Mouse (Mus musculus): ENCODE measurements around the gene Syne1. TPM values are rescaled to one million over a fixed set of nuclear protein-coding genes. Genes with fewer than 3 reads are reported as not detected.

The Syne1 gene
- polyA plus RNA-seq, 1 experiment from 2014 or later: 13.3 TPM

GRCm38 (mm10) chr10:5547769-5548168 lies 3.5 kb downstream of the Syne1 start:
- Histone ChIP-seq H3K4me2 (ENCODE audit: low read length) (no peak overlapping the region), H3K27ac (ENCODE audit: low read depth) (no peak overlapping the region), H3K4me3 (ENCODE audit: low read depth, low read length) (no peak overlapping the region), H3K4me1 (replicated peaks; ENCODE audit: control insufficient read depth, insufficient read depth, low read length) (peaks cover 4% of the 10 kb centered on the region; the same call in 1 of the 2 replicates), H3K27me3 (replicated peaks; ENCODE audit: control insufficient read depth, insufficient read depth, low read length) (no peaks in the 10 kb centered on the region), H3K36me3 (ENCODE audit: control insufficient read depth, insufficient read depth, low read length) (no peaks in the 10 kb centered on the region), H3K9me3 (ENCODE audit: control insufficient read depth, low read length) (no peaks in the 10 kb centered on the region), H3K9ac (ENCODE audit: low read length) (no peak overlapping the region)
- DNase-seq (ENCODE audit: low spot score) (no peak), ATAC-seq (replicated peaks; ENCODE audit: low FRiP score, low TSS enrichment, low read depth) (no peak)
- WGBS: 85% methylated on average over 9 of the region's 9 CpGs

GRCm38 (mm10) chr10:5546428-5546827 lies 4.9 kb downstream of the Syne1 start:
- Histone ChIP-seq H3K4me1 (replicated peaks; ENCODE audit: control insufficient read depth, insufficient read depth, low read length) (peaks cover 4% of the 10 kb centered on the region; the same call in 1 of the 2 replicates), H3K4me3 (ENCODE audit: low read depth, low read length) (no peak overlapping the region), H3K27ac (ENCODE audit: low read depth) (no peak overlapping the region), H3K4me2 (ENCODE audit: low read length) (no peak overlapping the region), H3K9me3 (ENCODE audit: control insufficient read depth, low read length) (no peaks in the 10 kb centered on the region), H3K9ac (ENCODE audit: low read length) (no peak overlapping the region), H3K27me3 (replicated peaks; ENCODE audit: control insufficient read depth, insufficient read depth, low read length) (no peaks in the 10 kb centered on the region), H3K36me3 (ENCODE audit: control insufficient read depth, insufficient read depth, low read length) (no peaks in the 10 kb centered on the region)
- WGBS: 93% methylated on average over 5 of the region's 5 CpGs
- ATAC-seq (replicated peaks; ENCODE audit: low FRiP score, low TSS enrichment, low read depth) (no peak), DNase-seq (ENCODE audit: low spot score) (no peak)

- DNase-seq (ENCODE audit: low spot score) (no peak), ATAC-seq (replicated peaks; ENCODE audit: low FRiP score, low TSS enrichment, low read depth) (no peak)
- no peak overlapping the region for H3K4me3 ChIP-seq (ENCODE audit: low read depth, low read length)
- H3K4me1 ChIP-seq (replicated peaks; ENCODE audit: control insufficient read depth, insufficient read depth, low read length): no peaks in the 10 kb centered on the region
- H3K27me3 ChIP-seq (replicated peaks; ENCODE audit: control insufficient read depth, insufficient read depth, low read length): no peaks in the 10 kb centered on the region
- H3K27ac ChIP-seq (ENCODE audit: low read depth): no peak overlapping the region
- no peak overlapping the region for H3K4me2 ChIP-seq (ENCODE audit: low read length)
- 85% methylated on average over 1 of the region's 1 CpGs for WGBS
- no peak overlapping the region for H3K9ac ChIP-seq (ENCODE audit: low read length)
- no peaks in the 10 kb centered on the region for H3K36me3 ChIP-seq (ENCODE audit: control insufficient read depth, insufficient read depth, low read length)
- H3K9me3 ChIP-seq (ENCODE audit: control insufficient read depth, low read length): no peaks in the 10 kb centered on the region
Observed at GRCm38 (mm10) chr10:5528284-5528683, 23.0 kb downstream of the Syne1 start.

GRCm38 (mm10) chr10:5527634-5528033 lies 23.6 kb downstream of the Syne1 start:
- WGBS: 62% methylated on average over 4 of the region's 4 CpGs
- Histone ChIP-seq H3K4me2 (ENCODE audit: low read length) (no peak overlapping the region), H3K9ac (ENCODE audit: low read length) (no peak overlapping the region), H3K4me3 (ENCODE audit: low read depth, low read length) (no peak overlapping the region), H3K4me1 (replicated peaks; ENCODE audit: control insufficient read depth, insufficient read depth, low read length) (no peaks in the 10 kb centered on the region), H3K27ac (ENCODE audit: low read depth) (no peak overlapping the region), H3K27me3 (replicated peaks; ENCODE audit: control insufficient read depth, insufficient read depth, low read length) (no peaks in the 10 kb centered on the region), H3K9me3 (ENCODE audit: control insufficient read depth, low read length) (no peaks in the 10 kb centered on the region), H3K36me3 (ENCODE audit: control insufficient read depth, insufficient read depth, low read length) (no peaks in the 10 kb centered on the region)
- DNase-seq (ENCODE audit: low spot score) (no peak), ATAC-seq (replicated peaks; ENCODE audit: low FRiP score, low TSS enrichment, low read depth) (no peak)

GRCm38 (mm10) chr10:5522904-5523303 lies 28.4 kb downstream of the Syne1 start:
- 78% methylated on average over 4 of the region's 4 CpGs for WGBS

GRCm38 (mm10) chr10:5522276-5522675 lies 29.0 kb downstream of the Syne1 start:
- Histone ChIP-seq H3K27me3 (replicated peaks; ENCODE audit: control insufficient read depth, insufficient read depth, low read length) (no peaks in the 10 kb centered on the region), H3K9me3 (ENCODE audit: control insufficient read depth, low read length) (no peaks in the 10 kb centered on the region), H3K36me3 (ENCODE audit: control insufficient read depth, insufficient read depth, low read length) (no peaks in the 10 kb centered on the region), H3K4me2 (ENCODE audit: low read length) (no peak overlapping the region), H3K4me1 (replicated peaks; ENCODE audit: control insufficient read depth, insufficient read depth, low read length) (no peaks in the 10 kb centered on the region), H3K4me3 (ENCODE audit: low read depth, low read length) (no peak overlapping the region), H3K9ac (ENCODE audit: low read length) (no peak overlapping the region), H3K27ac (ENCODE audit: low read depth) (no peak overlapping the region)
- DNase-seq (ENCODE audit: low spot score) (no peak), ATAC-seq (replicated peaks; ENCODE audit: low FRiP score, low TSS enrichment, low read depth) (no peak)
- 89% methylated on average over 3 of the region's 3 CpGs for WGBS

More at GRCm38 (mm10) chr10:5522904-5523303, 28.4 kb downstream of the Syne1 start:
- Histone ChIP-seq H3K36me3 (ENCODE audit: control insufficient read depth, insufficient read depth, low read length) (no peaks in the 10 kb centered on the region), H3K9ac (ENCODE audit: low read length) (no peak overlapping the region), H3K4me1 (replicated peaks; ENCODE audit: control insufficient read depth, insufficient read depth, low read length) (no peaks in the 10 kb centered on the region), H3K4me3 (ENCODE audit: low read depth, low read length) (no peak overlapping the region), H3K27me3 (replicated peaks; ENCODE audit: control insufficient read depth, insufficient read depth, low read length) (no peaks in the 10 kb centered on the region), H3K4me2 (ENCODE audit: low read length) (no peak overlapping the region), H3K27ac (ENCODE audit: low read depth) (no peak overlapping the region), H3K9me3 (ENCODE audit: control insufficient read depth, low read length) (no peaks in the 10 kb centered on the region)
- DNase-seq (ENCODE audit: low spot score) (no peak), ATAC-seq (replicated peaks; ENCODE audit: low FRiP score, low TSS enrichment, low read depth) (no peak)

- no peak for DNase-seq (ENCODE audit: low spot score)
- Histone ChIP-seq H3K4me3 (ENCODE audit: low read depth, low read length) (no peak overlapping the region), H3K27me3 (replicated peaks; ENCODE audit: control insufficient read depth, insufficient read depth, low read length) (no peaks in the 10 kb centered on the region), H3K36me3 (ENCODE audit: control insufficient read depth, insufficient read depth, low read length) (no peaks in the 10 kb centered on the region), H3K4me1 (replicated peaks; ENCODE audit: control insufficient read depth, insufficient read depth, low read length) (no peaks in the 10 kb centered on the region), H3K4me2 (ENCODE audit: low read length) (no peak overlapping the region), H3K9me3 (ENCODE audit: control insufficient read depth, low read length) (no peaks in the 10 kb centered on the region), H3K27ac (ENCODE audit: low read depth) (no peak overlapping the region), H3K9ac (ENCODE audit: low read length) (no peak overlapping the region)
- WGBS: 73% methylated on average over 1 of the region's 1 CpGs
- no peak for ATAC-seq (replicated peaks; ENCODE audit: low FRiP score, low TSS enrichment, low read depth)
Observed at GRCm38 (mm10) chr10:5520695-5521094, 30.6 kb downstream of the Syne1 start.

- ATAC-seq (replicated peaks; ENCODE audit: low FRiP score, low TSS enrichment, low read depth) (no peak), DNase-seq (ENCODE audit: low spot score) (no peak)
- Histone ChIP-seq H3K9me3 (ENCODE audit: control insufficient read depth, low read length) (no peaks in the 10 kb centered on the region), H3K9ac (ENCODE audit: low read length) (no peak overlapping the region), H3K4me1 (replicated peaks; ENCODE audit: control insufficient read depth, insufficient read depth, low read length) (no peaks in the 10 kb centered on the region), H3K27me3 (replicated peaks; ENCODE audit: control insufficient read depth, insufficient read depth, low read length) (no peaks in the 10 kb centered on the region), H3K27ac (ENCODE audit: low read depth) (no peak overlapping the region), H3K4me3 (ENCODE audit: low read depth, low read length) (no peak overlapping the region), H3K36me3 (ENCODE audit: control insufficient read depth, insufficient read depth, low read length) (no peaks in the 10 kb centered on the region), H3K4me2 (ENCODE audit: low read length) (no peak overlapping the region)
- 9% methylated on average over 3 of the region's 3 CpGs for WGBS
Observed at GRCm38 (mm10) chr10:5515330-5515729, 36.0 kb downstream of the Syne1 start.

GRCm38 (mm10) chr10:5514134-5514533 lies 37.1 kb downstream of the Syne1 start:
- no peak overlapping the region for H3K4me2 ChIP-seq (ENCODE audit: low read length)
- no peak overlapping the region for H3K27ac ChIP-seq (ENCODE audit: low read depth)
- H3K27me3 ChIP-seq (replicated peaks; ENCODE audit: control insufficient read depth, insufficient read depth, low read length): no peaks in the 10 kb centered on the region
- no peaks in the 10 kb centered on the region for H3K9me3 ChIP-seq (ENCODE audit: control insufficient read depth, low read length)
- no peak for ATAC-seq (replicated peaks; ENCODE audit: low FRiP score, low TSS enrichment, low read depth)
- no peaks in the 10 kb centered on the region for H3K36me3 ChIP-seq (ENCODE audit: control insufficient read depth, insufficient read depth, low read length)
- no peak overlapping the region for H3K4me3 ChIP-seq (ENCODE audit: low read depth, low read length)
- no peaks in the 10 kb centered on the region for H3K4me1 ChIP-seq (replicated peaks; ENCODE audit: control insufficient read depth, insufficient read depth, low read length)
- H3K9ac ChIP-seq (ENCODE audit: low read length): no peak overlapping the region
- no peak for DNase-seq (ENCODE audit: low spot score)
- WGBS: 91% methylated on average over 8 of the region's 8 CpGs

All from intestine, embryonic 14.5 days (tissue).